Mouse (Mus musculus) erythroblast, embryonic 14.5 days (primary cell): Measurements from ENCODE around the gene Abcc6.

Experiments used
- GATA1 ChIP-seq: IDR thresholded peaks from 2 replicates; pipeline ENCODE4 v1.6.1; 2012; ENCODE audit warnings: low read length, inconsistent platforms, mixed read lengths
- TAL1 ChIP-seq: IDR thresholded peaks from 3 replicates; pipeline ENCODE4 v1.6.1; 2012; ENCODE audit warnings: low read length, inconsistent platforms, mixed read lengths

GRCm38 (mm10) chr7:45935114-45935513 is 95.0 kb downstream of the Abcc6 start:
- TF ChIP-seq GATA1 (no peak), TAL1 (no peak)
